Mouse (Mus musculus) intestine, embryonic 15.5 days (tissue): ENCODE measurements around the gene Klf13. TPM values are rescaled to one million over a fixed set of nuclear protein-coding genes. Genes with fewer than 3 reads are reported as not detected.

Experiments used
- ATAC-seq: fragments of 200-750 bp; cut with Nextera tagmentation; 2 replicates; pipeline ENCODE4 v1.8.0; 2017; ENCODE audit warnings: moderate TSS enrichment, moderate library complexity
- H3K27ac ChIP-seq: fragments of 300-500 bp; sonication (generic); 2 replicates; pipeline ENCODE4 v1.5.1; 2015; ENCODE audit warnings: mild to moderate bottlenecking, inconsistent platforms
- H3K27me3 ChIP-seq: fragments of 300-500 bp; sonication (generic); replicated peaks from 2 replicates; pipeline ENCODE4 v1.6.1; 2015; ENCODE audit warnings: inconsistent platforms
- H3K36me3 ChIP-seq: fragments of 300-500 bp; sonication (generic); 2 replicates; pipeline ENCODE4 v1.6.1; 2015; ENCODE audit warnings: inconsistent platforms
- H3K4me1 ChIP-seq: fragments of 300-500 bp; sonication (generic); replicated peaks from 2 replicates; pipeline ENCODE4 v1.6.1; 2015; ENCODE audit warnings: inconsistent platforms
- H3K4me2 ChIP-seq: fragments of 300-500 bp; sonication (generic); replicated peaks from 2 replicates; pipeline ENCODE4 v1.6.1; 2015; ENCODE audit warnings: mild to moderate bottlenecking, inconsistent platforms
- H3K4me3 ChIP-seq: fragments of 300-500 bp; sonication (generic); replicated peaks from 2 replicates; pipeline ENCODE4 v1.5.1; 2015; ENCODE audit warnings: inconsistent platforms
- H3K9ac ChIP-seq: fragments of 300-500 bp; sonication (generic); 2 replicates; pipeline ENCODE4 v1.6.1; 2015; ENCODE audit warnings: inconsistent platforms
- H3K9me3 ChIP-seq: fragments of 300-500 bp; sonication (generic); 2 replicates; pipeline ENCODE4 v1.6.1; 2016; ENCODE audit warnings: inconsistent platforms
- WGBS: fragments of 180-500 bp; shearing (Covaris S2); methylation state at CpG from one replicate; pipeline ENCODE4 v1.1.7; 2015; 5-methylcytosine and 5-hydroxymethylcytosine counted together
- polyA plus RNA-seq: library from polyadenylated mRNA; unstranded; fragments of >200 nt; fragmentation: Nextera tagmentation; extraction: Ambion mirVana; gene quantifications from 2 replicates; pipeline ENCODE4 v1.2.1, GENCODE M21; 2015

The Klf13 gene
- 25.9 and 26.7 TPM in 2 replicates for polyA plus RNA-seq

GRCm38 (mm10) chr7:63938914-63939396, at the start of gene Klf13:
Gene Klf13 (minus strand): TSS chr7:63938915.
- under 1% methylated on average over 50 of the region's 50 CpGs for WGBS
- Histone ChIP-seq H3K27me3 (no peaks in the 10 kb centered on the region), H3K9ac (peak within 1 kb of the TSS; percentile 94), H3K27ac (peak within 1 kb of the TSS; percentile 98), H3K4me1 (peaks cover 11% of the 10 kb centered on the region), H3K4me3 (peak within 1 kb of the TSS; percentile 91), H3K9me3 (no peaks in the 10 kb centered on the region), H3K36me3 (no peaks in the 10 kb centered on the region), H3K4me2 (peak within 1 kb of the TSS; percentile 92)
- ATAC-seq, result peak; percentile 89

- H3K27me3 ChIP-seq, result no peaks in the 10 kb centered on the region
- 93% methylated on average over 2 of the region's 2 CpGs for WGBS
- no peaks in the 10 kb centered on the region for H3K36me3 ChIP-seq
- H3K9me3 ChIP-seq, result no peaks in the 10 kb centered on the region
- no peak overlapping the region for H3K4me2 ChIP-seq
- H3K4me1 ChIP-seq, result peaks cover 3% of the 10 kb centered on the region; the same call in 1 of the 2 replicates
- H3K4me3 ChIP-seq, result no peak overlapping the region
- no peak overlapping the region for H3K27ac ChIP-seq
- H3K9ac ChIP-seq, result no peak overlapping the region
- ATAC-seq, result no peak
Observed at GRCm38 (mm10) chr7:63988391-63988790, 49.7 kb upstream of the Klf13 start.

- Histone ChIP-seq H3K9ac (no peak overlapping the region), H3K4me2 (no peak overlapping the region), H3K4me1 (peaks cover 3% of the 10 kb centered on the region; the same call in 1 of the 2 replicates), H3K4me3 (no peak overlapping the region), H3K27me3 (no peaks in the 10 kb centered on the region), H3K36me3 (no peaks in the 10 kb centered on the region), H3K9me3 (no peaks in the 10 kb centered on the region), H3K27ac (peak overlapping the region; percentile 17; the same call in 1 of the 2 replicates)
- WGBS, result 42% methylated on average over 12 of the region's 12 CpGs
- ATAC-seq, result peak; percentile 88
Observed at GRCm38 (mm10) chr7:63986407-63987182, 47.9 kb upstream of the Klf13 start.

GRCm38 (mm10) chr7:63985696-63986406, 47.1 kb upstream of the Klf13 start:
- no peaks in the 10 kb centered on the region for H3K27me3 ChIP-seq
- WGBS, result 64% methylated on average over 9 of the region's 9 CpGs
- 0 out of 2 replicates have a peak, but pooled peaks have one; percentile 3 for ATAC-seq
- no peak overlapping the region for H3K4me2 ChIP-seq
- H3K27ac ChIP-seq, result 0 out of 2 replicates have a peak overlapping the region, but pooled peaks have one; percentile 17
- H3K4me3 ChIP-seq, result no peak overlapping the region
- no peaks in the 10 kb centered on the region for H3K9me3 ChIP-seq
- H3K9ac ChIP-seq, result no peak overlapping the region
- H3K4me1 ChIP-seq, result peaks cover 3% of the 10 kb centered on the region; the same call in 1 of the 2 replicates
- no peaks in the 10 kb centered on the region for H3K36me3 ChIP-seq

GRCm38 (mm10) chr7:63985266-63985665, 46.6 kb upstream of the Klf13 start:
- Histone ChIP-seq H3K36me3 (no peaks in the 10 kb centered on the region), H3K4me2 (no peak overlapping the region), H3K27ac (no peak overlapping the region), H3K27me3 (no peaks in the 10 kb centered on the region), H3K9ac (no peak overlapping the region), H3K4me1 (peaks cover 3% of the 10 kb centered on the region; the same call in 1 of the 2 replicates), H3K4me3 (no peak overlapping the region), H3K9me3 (no peaks in the 10 kb centered on the region)
- no peak for ATAC-seq
- WGBS, result 85% methylated on average over 7 of the region's 7 CpGs

GRCm38 (mm10) chr7:63984329-63984728, 45.6 kb upstream of the Klf13 start:
- H3K9me3 ChIP-seq, result no peaks in the 10 kb centered on the region
- WGBS, result 84% methylated on average over 2 of the region's 2 CpGs
- no peak overlapping the region for H3K4me3 ChIP-seq
- no peaks in the 10 kb centered on the region for H3K27me3 ChIP-seq
- peaks cover 3% of the 10 kb centered on the region; the same call in 1 of the 2 replicates for H3K4me1 ChIP-seq
- ATAC-seq, result no peak
- H3K36me3 ChIP-seq, result no peaks in the 10 kb centered on the region
- no peak overlapping the region for H3K4me2 ChIP-seq
- H3K27ac ChIP-seq, result no peak overlapping the region
- no peak overlapping the region for H3K9ac ChIP-seq

GRCm38 (mm10) chr7:63977631-63978030, 38.9 kb upstream of the Klf13 start:
- Histone ChIP-seq H3K9me3 (no peaks in the 10 kb centered on the region), H3K4me2 (no peak overlapping the region), H3K27ac (no peak overlapping the region), H3K4me3 (no peak overlapping the region), H3K9ac (no peak overlapping the region), H3K36me3 (no peaks in the 10 kb centered on the region), H3K4me1 (no peaks in the 10 kb centered on the region), H3K27me3 (no peaks in the 10 kb centered on the region)
- no peak for ATAC-seq
- WGBS, result 87% methylated on average over 4 of the region's 4 CpGs

GRCm38 (mm10) chr7:63970986-63971385, 32.3 kb upstream of the Klf13 start:
- H3K27me3 ChIP-seq, result no peaks in the 10 kb centered on the region
- WGBS, result 65% methylated on average over 4 of the region's 4 CpGs
- H3K4me3 ChIP-seq, result no peak overlapping the region
- no peak overlapping the region for H3K9ac ChIP-seq
- no peaks in the 10 kb centered on the region for H3K9me3 ChIP-seq
- H3K27ac ChIP-seq, result no peak overlapping the region
- no peaks in the 10 kb centered on the region for H3K4me1 ChIP-seq
- no peak overlapping the region for H3K4me2 ChIP-seq
- ATAC-seq, result no peak
- H3K36me3 ChIP-seq, result no peaks in the 10 kb centered on the region

- Histone ChIP-seq H3K4me3 (no peak overlapping the region), H3K36me3 (no peaks in the 10 kb centered on the region), H3K4me1 (no peaks in the 10 kb centered on the region), H3K9ac (no peak overlapping the region), H3K9me3 (no peaks in the 10 kb centered on the region), H3K27me3 (no peaks in the 10 kb centered on the region), H3K27ac (no peak overlapping the region), H3K4me2 (no peak overlapping the region)
- 66% methylated on average over 3 of the region's 3 CpGs for WGBS
- ATAC-seq, result no peak
Observed at GRCm38 (mm10) chr7:63969941-63970340, 31.2 kb upstream of the Klf13 start.

GRCm38 (mm10) chr7:63965635-63966418, 27.1 kb upstream of the Klf13 start:
- Histone ChIP-seq H3K36me3 (no peaks in the 10 kb centered on the region), H3K9ac (no peak overlapping the region), H3K4me1 (no peaks in the 10 kb centered on the region), H3K4me2 (no peak overlapping the region), H3K4me3 (no peak overlapping the region), H3K27me3 (no peaks in the 10 kb centered on the region), H3K27ac (no peak overlapping the region), H3K9me3 (no peaks in the 10 kb centered on the region)
- WGBS, result 73% methylated on average over 5 of the region's 5 CpGs
- no peak for ATAC-seq

GRCm38 (mm10) chr7:63965135-63965534, 26.4 kb upstream of the Klf13 start:
- H3K9ac ChIP-seq, result no peak overlapping the region
- no peaks in the 10 kb centered on the region for H3K36me3 ChIP-seq
- H3K27ac ChIP-seq, result no peak overlapping the region
- no peaks in the 10 kb centered on the region for H3K4me1 ChIP-seq
- peak; percentile 49 for ATAC-seq
- no peak overlapping the region for H3K4me2 ChIP-seq
- H3K4me3 ChIP-seq, result no peak overlapping the region
- H3K9me3 ChIP-seq, result no peaks in the 10 kb centered on the region
- no peaks in the 10 kb centered on the region for H3K27me3 ChIP-seq
- WGBS, result 76% methylated on average over 2 of the region's 2 CpGs

GRCm38 (mm10) chr7:63964121-63964520, 25.4 kb upstream of the Klf13 start:
- H3K27ac ChIP-seq, result no peak overlapping the region
- H3K9me3 ChIP-seq, result no peaks in the 10 kb centered on the region
- no peak overlapping the region for H3K9ac ChIP-seq
- H3K4me2 ChIP-seq, result no peak overlapping the region
- no peaks in the 10 kb centered on the region for H3K4me1 ChIP-seq
- H3K4me3 ChIP-seq, result no peak overlapping the region
- 75% methylated on average over 6 of the region's 6 CpGs for WGBS
- no peaks in the 10 kb centered on the region for H3K36me3 ChIP-seq
- ATAC-seq, result no peak
- H3K27me3 ChIP-seq, result no peaks in the 10 kb centered on the region
